Mouse (Mus musculus) hematopoietic stem cell, adult 5-6 weeks (primary cell): ENCODE data around the gene Zmynd10. TPM values are rescaled to one million over a fixed set of nuclear protein-coding genes. Genes with fewer than 3 reads are reported as not detected.
"Not testable (repeated sequence)": the region's sequence is repeated elsewhere in the genome, so short reads cannot be mapped to it uniquely, and the experiment has no call there.

Source experiments
- ATAC-seq, 2 experiments: fragments of 125-278 bp in 1 of 2; replicated peaks in 1 of 2; 2 replicates each; pipeline ENCODE4 v1.8.0; 2016 to 2017; ENCODE audit warnings: inconsistent platforms in 2 of 2, mild to moderate bottlenecking in 2 of 2, moderate number of reproducible peaks in 2 of 2, low read depth in 1 of 2, moderate TSS enrichment in 1 of 2; ENCODE audit not compliant: low FRiP score in 2 of 2, poor library complexity in 2 of 2, severe bottlenecking in 2 of 2, insufficient read depth in 1 of 2, low TSS enrichment in 1 of 2
- total RNA-seq: library from RNA; stranded (forward); fragments of 172-1452, 232-1000 nt; gene quantifications from 2 replicates; pipeline ENCODE4 v1.2.3, GENCODE M21; 2017

The Zmynd10 gene
- total RNA-seq, 1 experiment from 2014 or later = not detected

- no peak; a peak in 1 of 4 replicates for ATAC-seq
These were observed 22.2 kb downstream of the Zmynd10 start for GRCm38 (mm10) chr9:107569270-107569669.

GRCm38 (mm10) chr9:107570016-107570415 is 22.9 kb downstream of the Zmynd10 start:
- no peak for ATAC-seq

- no peak for ATAC-seq
These were observed 23.7 kb downstream of the Zmynd10 start for GRCm38 (mm10) chr9:107570845-107571244.

GRCm38 (mm10) chr9:107571534-107572326 is 24.6 kb downstream of the Zmynd10 start:
- no peak for ATAC-seq

GRCm38 (mm10) chr9:107572327-107572662 is 25.2 kb downstream of the Zmynd10 start:
- ATAC-seq = no peak

- ATAC-seq = not testable (repeated sequence)
These were observed 26.7 kb downstream of the Zmynd10 start for GRCm38 (mm10) chr9:107573774-107574173.

GRCm38 (mm10) chr9:107575579-107576356 is 28.7 kb downstream of the Zmynd10 start:
- no peak for ATAC-seq

GRCm38 (mm10) chr9:107576357-107577107 is 29.4 kb downstream of the Zmynd10 start, which contains the start of gene Hyal1:
Gene Hyal1, plus strand, starts transcription at chr9:107576927.
- ATAC-seq = peak; percentile 39 to 46; a peak in 2 of 4 replicates

- no peak for ATAC-seq
These were observed 30.8 kb downstream of the Zmynd10 start for GRCm38 (mm10) chr9:107577871-107578270.

GRCm38 (mm10) chr9:107578587-107578986 is 31.5 kb downstream of the Zmynd10 start, which contains the start of gene Naa80:
Gene Naa80, plus strand, starts transcription at chr9:107578887.
- ATAC-seq = no peak

GRCm38 (mm10) chr9:107579023-107579900 is 32.2 kb downstream of the Zmynd10 start:
- ATAC-seq = no peak

GRCm38 (mm10) chr9:107580501-107581317 is 33.6 kb downstream of the Zmynd10 start, which contains the start of gene Hyal3:
Gene Hyal3, plus strand, starts transcription at chr9:107580818.
- ATAC-seq = peak; percentile 68 to 83

- no peak for ATAC-seq
These were observed 34.5 kb downstream of the Zmynd10 start for GRCm38 (mm10) chr9:107581584-107581983.

GRCm38 (mm10) chr9:107582509-107583062 is 35.5 kb downstream of the Zmynd10 start:
- ATAC-seq = no peak

- no peak for ATAC-seq
These were observed 36.1 kb downstream of the Zmynd10 start for GRCm38 (mm10) chr9:107583174-107583573.

GRCm38 (mm10) chr9:107586504-107586903 is 39.4 kb downstream of the Zmynd10 start:
- ATAC-seq = no peak
